Mouse (Mus musculus) hindbrain, embryonic 10.5 days (tissue): Measurements from ENCODE around the gene Parp4. TPM values are rescaled to one million over a fixed set of nuclear protein-coding genes. Genes with fewer than 3 reads are reported as not detected.

ENCODE experiments used
- DNase-seq: peaks from one replicate; pipeline ENCODE4 v3.0.0-alpha.2; 2017; ENCODE audit warnings: low spot score
- H3K27ac ChIP-seq: fragments of 300-500 bp; sonication (generic); 2 replicates; pipeline ENCODE4 v1.5.1; 2016; ENCODE audit warnings: mild to moderate bottlenecking, moderate library complexity
- H3K27me3 ChIP-seq: fragments of 300-500 bp; sonication (generic); 2 replicates; pipeline ENCODE4 v1.6.1; 2016; ENCODE audit warnings: mild to moderate bottlenecking; ENCODE audit not compliant: poor library complexity, insufficient read depth, severe bottlenecking
- H3K36me3 ChIP-seq: fragments of 300-500 bp; sonication (generic); 2 replicates; pipeline ENCODE4 v1.6.1; 2016; ENCODE audit warnings: mild to moderate bottlenecking, moderate library complexity
- H3K4me1 ChIP-seq: fragments of 300-500 bp; sonication (generic); replicated peaks from 2 replicates; pipeline ENCODE4 v1.6.1; 2016; ENCODE audit warnings: mild to moderate bottlenecking
- H3K4me3 ChIP-seq: fragments of 300-500 bp; sonication (generic); 2 replicates; pipeline ENCODE4 v1.5.1; 2016; ENCODE audit warnings: mild to moderate bottlenecking, moderate library complexity
- H3K9me3 ChIP-seq: fragments of 300-500 bp; sonication (generic); 2 replicates; pipeline ENCODE4 v1.6.1; 2016; ENCODE audit warnings: mild to moderate bottlenecking, moderate library complexity
- WGBS: fragments of 180-500 bp; shearing (Covaris S2); methylation state at CpG from one replicate; pipeline ENCODE4 v1.1.7; 2016; 5-methylcytosine and 5-hydroxymethylcytosine counted together
- polyA plus RNA-seq: library from polyadenylated mRNA; unstranded; fragments of >200 nt; fragmentation: Nextera tagmentation; extraction: Ambion mirVana; gene quantifications from 2 replicates; pipeline ENCODE4 v1.2.1, GENCODE M21; 2016

Parp4 gene
- polyA plus RNA-seq, 1 experiment from 2014 or later: 1.7 TPM

DNA sequence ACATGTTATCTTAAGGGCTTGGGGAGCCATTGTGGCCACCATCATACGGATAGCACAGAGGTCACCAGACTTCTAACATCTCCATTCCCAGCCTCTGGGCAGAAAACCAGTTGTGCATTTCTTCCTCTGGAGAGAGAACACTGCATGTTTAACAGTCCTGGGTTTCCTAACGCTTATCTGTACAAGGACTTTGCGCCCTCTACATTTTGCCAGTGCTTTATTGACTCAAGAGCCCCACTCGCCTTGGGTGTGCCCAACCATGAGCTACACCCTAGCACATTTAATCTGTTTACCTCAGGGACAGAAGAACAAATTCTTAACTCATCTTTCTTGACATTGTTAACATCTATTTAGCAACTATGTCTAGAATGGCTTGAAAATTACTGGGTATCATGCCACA is 50.8 kb downstream of the Parp4 start:
- H3K4me1 ChIP-seq: no peaks in the 10 kb centered on the region
- H3K27ac ChIP-seq: no peak overlapping the region
- no peak overlapping the region for H3K4me3 ChIP-seq
- no peak for DNase-seq
- H3K36me3 ChIP-seq: no peaks in the 10 kb centered on the region
- H3K9me3 ChIP-seq: 0 out of 2 replicates have a peak, but pooled peaks cover 2% of the 10 kb centered on the region
- no peaks in the 10 kb centered on the region for H3K27me3 ChIP-seq
- 93% methylated on average over 4 of the region's 4 CpGs for WGBS

DNA sequence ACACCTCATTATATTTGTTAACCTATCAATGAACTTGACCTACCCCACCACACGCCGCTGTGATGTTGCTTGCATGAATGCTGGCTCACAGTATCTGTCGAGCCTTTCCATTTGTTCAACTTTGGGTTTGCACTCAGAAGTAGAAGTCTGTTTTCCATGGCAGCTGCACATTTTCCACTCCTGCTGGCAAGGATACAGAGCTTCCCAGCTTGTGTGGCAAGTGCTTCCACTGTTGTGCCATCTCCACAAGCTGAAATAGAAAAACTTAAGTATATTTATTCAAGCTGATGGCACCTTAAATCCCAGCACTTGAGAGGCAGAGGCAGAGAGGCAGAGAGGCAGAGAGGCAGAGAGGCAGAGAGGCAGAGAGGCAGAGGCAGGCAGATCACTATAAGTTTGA is 52.9 kb downstream of the Parp4 start:
- no peaks in the 10 kb centered on the region for H3K4me1 ChIP-seq
- H3K36me3 ChIP-seq: no peaks in the 10 kb centered on the region
- 90% methylated on average over 3 of the region's 3 CpGs for WGBS
- no peaks in the 10 kb centered on the region for H3K27me3 ChIP-seq
- no peak overlapping the region for H3K4me3 ChIP-seq
- DNase-seq: no peak
- H3K9me3 ChIP-seq: 0 out of 2 replicates have a peak, but pooled peaks cover 2% of the 10 kb centered on the region
- no peak overlapping the region for H3K27ac ChIP-seq

DNA sequence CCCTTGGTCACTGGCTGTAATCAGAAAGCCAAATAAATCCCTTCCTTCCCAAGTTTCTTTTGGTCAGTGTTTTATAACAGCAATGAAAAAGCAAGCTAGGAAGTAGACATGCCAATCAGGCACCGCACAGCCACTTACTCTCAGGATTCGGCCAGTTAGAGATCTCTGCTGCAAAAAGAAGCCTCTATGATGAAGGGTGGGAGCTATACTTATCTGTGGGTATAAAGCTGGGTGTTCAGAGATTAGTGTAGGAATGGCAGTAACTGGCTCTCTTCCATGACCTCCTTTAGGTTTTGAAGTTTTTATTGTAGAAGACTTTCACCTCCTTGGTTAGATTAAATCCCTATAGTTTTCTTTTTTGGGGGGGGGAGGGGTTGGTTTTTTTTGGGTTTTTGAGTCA is 55.7 kb downstream of the Parp4 start:
- Histone ChIP-seq H3K27me3 (no peaks in the 10 kb centered on the region), H3K4me1 (no peaks in the 10 kb centered on the region), H3K9me3 (0 out of 2 replicates have a peak, but pooled peaks cover 2% of the 10 kb centered on the region), H3K36me3 (no peaks in the 10 kb centered on the region), H3K27ac (no peak overlapping the region), H3K4me3 (no peak overlapping the region)
- WGBS: 95% methylated on average over 2 of the region's 2 CpGs
- DNase-seq: no peak

DNA sequence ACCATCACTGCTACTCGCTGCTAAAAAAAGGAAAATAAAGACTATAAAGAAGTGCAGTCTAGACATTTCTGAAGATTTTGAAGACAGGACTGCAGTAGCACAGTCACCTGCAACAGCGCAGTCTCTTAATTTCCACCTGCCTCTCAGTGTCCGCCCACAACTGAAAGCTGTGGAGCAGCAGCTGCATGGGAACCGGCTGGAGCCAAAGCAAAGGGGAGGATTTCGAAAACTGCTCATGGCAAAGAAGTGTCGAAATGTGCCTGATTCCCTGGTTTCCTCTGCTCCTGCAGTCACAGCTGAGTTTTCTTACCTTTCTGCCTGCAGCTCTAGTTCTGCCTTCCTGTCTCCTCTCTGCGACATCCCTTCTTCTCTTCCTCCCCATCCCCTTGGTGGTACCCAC is 71.8 kb downstream of the Parp4 start:
- Histone ChIP-seq H3K27ac (no peak overlapping the region), H3K27me3 (no peaks in the 10 kb centered on the region), H3K9me3 (no peaks in the 10 kb centered on the region), H3K36me3 (no peaks in the 10 kb centered on the region), H3K4me1 (no peaks in the 10 kb centered on the region), H3K4me3 (no peak overlapping the region)
- WGBS: 62% methylated on average over 7 of the region's 7 CpGs
- no peak for DNase-seq

DNA sequence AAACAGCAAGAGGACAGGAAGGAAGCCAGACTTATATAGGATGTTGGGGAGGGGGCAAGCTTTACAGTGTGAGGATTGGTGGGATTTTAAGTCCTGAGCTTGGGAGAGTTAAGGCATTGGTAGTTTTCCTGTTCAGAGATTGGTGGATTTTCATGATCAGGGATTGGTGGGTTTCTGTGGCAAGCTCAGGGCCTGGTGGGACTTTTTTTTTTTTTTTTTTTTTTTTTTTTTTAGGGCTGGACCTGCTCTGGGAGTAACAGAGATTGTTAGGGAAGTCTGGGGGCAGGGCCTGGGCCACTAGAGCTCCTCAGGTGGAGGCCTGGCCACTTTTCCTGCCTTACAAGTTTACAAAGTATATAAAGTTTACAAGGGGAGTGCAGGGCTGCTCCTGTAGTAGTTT is 74.0 kb downstream of the Parp4 start:
- H3K27ac ChIP-seq: no peak overlapping the region
- H3K36me3 ChIP-seq: peaks cover 6% of the 10 kb centered on the region; the same call in 1 of the 2 replicates
- peaks cover 9% of the 10 kb centered on the region; the same call in 1 of the 2 replicates for H3K9me3 ChIP-seq
- no peaks in the 10 kb centered on the region for H3K4me1 ChIP-seq
- no peak for DNase-seq
- H3K4me3 ChIP-seq: no peak overlapping the region
- H3K27me3 ChIP-seq: no peaks in the 10 kb centered on the region

DNA sequence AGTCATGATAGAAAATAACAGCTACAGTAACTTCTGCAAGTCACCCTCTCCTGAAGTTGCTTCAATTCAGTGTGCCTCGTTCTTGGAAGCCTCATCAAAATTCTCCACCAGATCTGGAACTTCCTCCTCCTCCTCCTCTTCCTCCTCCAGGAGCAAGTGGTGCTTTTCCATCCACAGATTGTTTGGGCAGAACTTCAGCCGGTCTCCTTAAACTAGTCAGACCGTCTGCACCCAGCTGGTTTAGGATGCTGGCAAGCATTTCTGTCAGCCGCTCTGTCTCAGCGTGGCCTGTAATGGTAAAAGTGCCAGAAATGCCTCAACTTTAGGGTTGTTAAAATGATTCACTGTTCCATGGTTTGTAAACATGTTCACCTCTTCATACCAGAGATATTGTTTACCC is 90.2 kb downstream of the Parp4 start:
- H3K36me3 ChIP-seq: no peaks in the 10 kb centered on the region
- H3K9me3 ChIP-seq: no peaks in the 10 kb centered on the region
- H3K4me1 ChIP-seq: peaks cover 24% of the 10 kb centered on the region
- no peak overlapping the region for H3K27ac ChIP-seq
- H3K4me3 ChIP-seq: no peak overlapping the region
- no peak for DNase-seq
- 70% methylated on average over 5 of the region's 5 CpGs for WGBS
- H3K27me3 ChIP-seq: no peaks in the 10 kb centered on the region

DNA sequence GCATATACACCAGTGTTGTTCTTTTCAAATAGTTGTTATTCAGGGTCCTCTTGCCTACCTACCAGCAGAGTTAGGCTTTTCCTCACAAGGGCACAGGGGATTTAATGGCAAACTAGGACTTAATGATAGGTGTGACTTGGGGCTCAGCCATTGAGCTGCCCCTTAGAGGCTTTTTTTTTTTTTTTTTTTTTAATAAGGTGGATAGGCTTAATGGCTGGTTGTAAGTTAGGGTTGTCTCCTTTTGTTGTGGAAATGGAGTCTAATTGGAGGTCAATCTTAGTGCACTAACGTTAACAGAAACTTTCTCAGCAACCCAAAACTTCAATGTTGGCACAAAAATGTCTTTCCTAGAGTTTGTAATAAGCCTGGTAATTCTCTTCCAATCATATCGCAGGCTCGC is 91.5 kb downstream of the Parp4 start:
- Histone ChIP-seq H3K36me3 (no peaks in the 10 kb centered on the region), H3K9me3 (no peaks in the 10 kb centered on the region), H3K27ac (no peak overlapping the region), H3K27me3 (no peaks in the 10 kb centered on the region), H3K4me3 (peak overlapping the region; percentile 94), H3K4me1 (peaks cover 22% of the 10 kb centered on the region)
- 88% methylated on average over 3 of the region's 3 CpGs for WGBS
- DNase-seq: no peak

DNA sequence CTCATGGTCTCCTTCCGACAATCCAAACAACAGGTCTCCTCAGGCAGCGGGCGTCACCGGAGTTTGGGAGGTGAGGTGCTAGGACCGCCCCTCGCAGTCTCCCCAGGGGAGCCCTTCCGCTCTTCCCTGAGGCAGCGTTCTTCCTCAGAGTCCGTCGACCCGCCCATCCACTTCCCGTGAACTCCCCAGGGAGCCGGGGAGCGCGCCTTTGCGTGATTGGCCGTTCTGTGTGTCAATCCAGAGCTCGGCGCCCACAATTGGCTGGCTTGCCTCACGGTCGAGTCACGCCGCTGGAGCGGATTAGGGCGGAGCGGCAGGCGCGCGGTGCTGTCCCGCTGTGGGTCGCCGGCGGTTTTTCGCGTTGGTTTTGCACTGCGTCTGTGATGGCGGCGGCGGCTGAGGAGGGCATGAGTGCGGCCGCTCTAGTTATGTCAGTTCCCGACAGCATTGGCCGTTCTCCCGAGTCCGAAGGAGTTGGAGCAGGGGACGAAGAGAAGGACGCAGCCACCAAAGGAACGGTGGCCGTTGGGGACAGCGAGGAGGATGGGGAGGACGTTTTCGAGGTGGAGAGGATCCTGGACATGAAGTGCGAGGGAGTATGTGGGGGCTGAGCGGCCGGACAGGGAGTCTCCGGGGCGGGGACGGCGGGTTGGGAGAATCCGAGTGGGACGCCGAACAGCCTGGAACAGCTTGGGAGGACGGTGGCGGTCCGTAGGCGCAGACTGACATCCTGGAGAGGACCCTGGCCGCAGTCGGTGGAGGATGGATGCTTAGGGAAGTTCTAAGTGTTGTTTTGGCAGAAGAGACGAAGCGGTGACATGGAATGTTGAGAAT is 92.8 kb downstream of the Parp4 start, which contains the start of gene Mphosph8:
TSS of gene Mphosph8 (plus strand) at position 280 of the 834 bp plus-strand sequence.
- peaks cover 22% of the 10 kb centered on the region for H3K4me1 ChIP-seq
- WGBS: under 1% methylated on average over 70 of the region's 70 CpGs

DNA sequence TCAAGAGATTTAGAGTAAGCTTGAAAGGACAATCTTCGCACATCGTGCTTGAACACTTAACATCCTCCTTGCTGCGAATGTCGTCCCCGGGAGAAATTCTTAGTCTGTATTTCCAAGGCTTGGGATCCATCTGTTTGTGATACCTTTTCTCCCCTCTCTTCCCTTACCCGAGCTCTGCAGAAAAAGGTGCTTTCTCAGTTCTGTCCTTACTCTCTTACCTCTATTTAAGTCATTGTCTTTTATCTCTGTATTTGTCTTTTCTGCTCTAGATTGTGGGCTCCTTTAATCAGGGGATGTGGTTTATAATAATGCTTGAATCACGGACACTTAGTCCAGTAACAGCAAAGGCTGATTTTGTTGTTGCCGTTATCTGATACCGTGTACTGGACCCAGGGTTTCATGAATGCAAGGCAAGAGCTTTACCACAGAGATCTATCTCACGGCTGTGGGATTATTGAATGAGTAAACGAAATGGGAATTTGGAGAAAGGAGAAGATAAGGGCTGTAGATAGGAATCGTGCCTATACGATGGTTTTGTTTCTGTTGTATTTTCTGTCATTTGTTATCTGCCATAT is 93.7 kb downstream of the Parp4 start:
- Histone ChIP-seq H3K4me3 (peak overlapping the region; percentile 94), H3K9me3 (no peaks in the 10 kb centered on the region), H3K4me1 (peaks cover 22% of the 10 kb centered on the region), H3K27me3 (no peaks in the 10 kb centered on the region), H3K27ac (peak overlapping the region; percentile 97), H3K36me3 (peaks cover 22% of the 10 kb centered on the region)
- DNase-seq: no peak
- WGBS: 15% methylated on average over 13 of the region's 13 CpGs

More for the DNA sequence above, 92.8 kb downstream of the Parp4 start, which contains the start of gene Mphosph8:
- Histone ChIP-seq H3K4me3 (peak within 1 kb of the TSS; percentile 94), H3K27me3 (no peaks in the 10 kb centered on the region), H3K27ac (peak within 1 kb of the TSS; percentile 97), H3K9me3 (no peaks in the 10 kb centered on the region), H3K36me3 (peaks cover 13% of the 10 kb centered on the region)
- peak; percentile 100 for DNase-seq

DNA sequence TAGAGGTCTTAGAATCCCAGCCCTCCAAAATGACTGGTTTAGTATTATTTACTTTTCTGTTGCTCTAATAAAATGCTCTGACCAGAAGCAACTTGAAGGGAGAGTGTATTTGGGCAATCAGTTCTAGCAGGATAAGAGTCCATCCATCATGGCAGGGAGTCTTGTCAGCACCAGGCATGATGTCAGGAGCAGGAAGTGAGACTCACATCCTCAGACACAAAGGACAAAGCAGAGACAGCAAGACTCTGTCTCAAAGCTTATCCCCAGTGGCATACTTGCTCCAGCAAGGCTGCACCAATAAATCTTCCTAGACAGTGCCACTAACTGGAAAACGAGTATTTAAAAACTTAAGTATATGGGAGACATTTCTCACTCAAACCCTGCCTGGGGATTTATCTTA is 110.0 kb downstream of the Parp4 start:
- no peak overlapping the region for H3K4me3 ChIP-seq
- H3K4me1 ChIP-seq: no peaks in the 10 kb centered on the region
- 73% methylated on average over 1 of the region's 1 CpGs for WGBS
- H3K9me3 ChIP-seq: no peaks in the 10 kb centered on the region
- H3K27me3 ChIP-seq: no peaks in the 10 kb centered on the region
- DNase-seq: no peak
- no peak overlapping the region for H3K27ac ChIP-seq
- H3K36me3 ChIP-seq: peaks cover 100% of the 10 kb centered on the region

DNA sequence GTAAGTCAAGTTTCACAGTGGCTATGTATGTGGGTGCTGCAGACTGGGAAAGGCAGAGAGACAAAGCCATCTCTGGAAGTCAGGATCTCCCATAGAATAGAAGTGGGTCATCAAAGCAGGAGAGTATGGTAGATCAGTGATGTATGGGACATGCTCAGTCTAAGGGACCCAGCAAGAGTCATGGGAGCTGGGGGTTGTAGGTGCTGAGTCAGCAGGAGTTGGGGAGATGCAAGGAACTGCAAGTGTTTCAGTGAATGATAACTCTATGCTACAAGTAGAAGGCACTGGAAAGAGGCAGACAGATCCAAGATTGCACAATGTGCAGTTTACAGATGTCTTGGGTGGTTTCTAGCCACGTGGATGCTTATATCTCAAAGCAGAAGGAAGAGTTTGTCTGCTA is 113.7 kb downstream of the Parp4 start:
- Histone ChIP-seq H3K9me3 (no peaks in the 10 kb centered on the region), H3K36me3 (peaks cover 100% of the 10 kb centered on the region), H3K4me3 (no peak overlapping the region), H3K27me3 (no peaks in the 10 kb centered on the region), H3K27ac (no peak overlapping the region), H3K4me1 (no peaks in the 10 kb centered on the region)
- WGBS: 93% methylated on average over 1 of the region's 1 CpGs
- DNase-seq: no peak

DNA sequence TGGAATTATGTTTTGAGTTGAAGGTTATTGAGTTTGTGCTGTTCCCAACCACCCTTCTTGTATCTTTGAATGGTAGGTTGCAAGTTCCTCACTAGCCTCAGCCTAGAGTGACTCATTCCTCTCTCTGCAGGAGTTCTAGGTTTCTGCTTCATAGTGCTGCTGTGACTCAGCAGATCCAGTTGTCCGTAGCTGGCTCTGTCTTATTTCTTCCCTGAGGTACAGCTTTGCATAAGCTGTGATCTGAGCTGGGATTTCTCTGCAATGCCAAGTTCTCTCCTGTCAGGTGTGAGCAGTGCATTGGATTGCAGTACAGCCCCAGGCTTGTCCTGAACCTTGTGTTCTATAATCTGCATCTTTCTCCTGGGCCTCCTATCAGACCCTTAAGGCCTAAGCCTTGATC is 114.3 kb downstream of the Parp4 start:
- H3K9me3 ChIP-seq: no peaks in the 10 kb centered on the region
- no peak overlapping the region for H3K4me3 ChIP-seq
- no peak overlapping the region for H3K27ac ChIP-seq
- no peaks in the 10 kb centered on the region for H3K4me1 ChIP-seq
- H3K27me3 ChIP-seq: no peaks in the 10 kb centered on the region
- peaks cover 100% of the 10 kb centered on the region for H3K36me3 ChIP-seq
- no peak for DNase-seq
- WGBS: 82% methylated on average over 1 of the region's 1 CpGs

DNA sequence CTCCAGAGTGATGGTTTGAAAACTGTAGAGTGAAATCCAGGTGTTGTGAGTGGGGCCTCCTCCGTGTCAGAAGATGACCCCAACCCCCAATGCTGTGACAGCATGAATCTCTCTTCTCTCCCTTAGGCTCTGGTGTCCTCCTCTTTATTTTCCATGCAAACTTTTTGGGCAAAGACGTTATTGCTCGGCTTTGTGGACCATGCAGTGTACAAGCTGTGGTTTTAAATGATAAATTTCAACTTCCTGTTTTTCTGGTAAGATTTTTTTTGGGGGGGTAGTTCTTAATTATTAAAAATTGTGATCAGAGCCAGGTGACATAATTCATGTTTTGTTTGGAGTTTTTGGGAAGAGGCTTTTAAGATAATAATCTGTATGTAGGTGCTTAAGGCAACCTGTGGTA is 120.1 kb downstream of the Parp4 start:
- DNase-seq: no peak
- 88% methylated on average over 3 of the region's 3 CpGs for WGBS
- no peak overlapping the region for H3K4me3 ChIP-seq
- no peaks in the 10 kb centered on the region for H3K27me3 ChIP-seq
- H3K36me3 ChIP-seq: peaks cover 100% of the 10 kb centered on the region
- H3K27ac ChIP-seq: no peak overlapping the region
- H3K4me1 ChIP-seq: no peaks in the 10 kb centered on the region
- no peaks in the 10 kb centered on the region for H3K9me3 ChIP-seq
